Mouse (Mus musculus) hindbrain, embryonic 10.5 days (tissue): ENCODE results near the gene Mrgprg. TPM values are rescaled to one million over a fixed set of nuclear protein-coding genes. Genes with fewer than 3 reads are reported as not detected.

Source experiments
- DNase-seq: peaks from one replicate; pipeline ENCODE4 v3.0.0-alpha.2; 2017; ENCODE audit warnings: low spot score
- H3K27ac ChIP-seq: fragments of 300-500 bp; sonication (generic); 2 replicates; pipeline ENCODE4 v1.5.1; 2016; ENCODE audit warnings: mild to moderate bottlenecking, moderate library complexity
- H3K27me3 ChIP-seq: fragments of 300-500 bp; sonication (generic); 2 replicates; pipeline ENCODE4 v1.6.1; 2016; ENCODE audit warnings: mild to moderate bottlenecking; ENCODE audit not compliant: poor library complexity, insufficient read depth, severe bottlenecking
- H3K36me3 ChIP-seq: fragments of 300-500 bp; sonication (generic); 2 replicates; pipeline ENCODE4 v1.6.1; 2016; ENCODE audit warnings: mild to moderate bottlenecking, moderate library complexity
- H3K4me1 ChIP-seq: fragments of 300-500 bp; sonication (generic); replicated peaks from 2 replicates; pipeline ENCODE4 v1.6.1; 2016; ENCODE audit warnings: mild to moderate bottlenecking
- H3K4me3 ChIP-seq: fragments of 300-500 bp; sonication (generic); 2 replicates; pipeline ENCODE4 v1.5.1; 2016; ENCODE audit warnings: mild to moderate bottlenecking, moderate library complexity
- H3K9me3 ChIP-seq: fragments of 300-500 bp; sonication (generic); 2 replicates; pipeline ENCODE4 v1.6.1; 2016; ENCODE audit warnings: mild to moderate bottlenecking, moderate library complexity
- WGBS: fragments of 180-500 bp; shearing (Covaris S2); methylation state at CpG from one replicate; pipeline ENCODE4 v1.1.7; 2016; 5-methylcytosine and 5-hydroxymethylcytosine counted together
- polyA plus RNA-seq: library from polyadenylated mRNA; unstranded; fragments of >200 nt; fragmentation: Nextera tagmentation; extraction: Ambion mirVana; gene quantifications from 2 replicates; pipeline ENCODE4 v1.2.1, GENCODE M21; 2016

Mrgprg gene
- polyA plus RNA-seq, 1 experiment from 2014 or later, result not detected

- DNase-seq, result no peak
- H3K27ac ChIP-seq, result no peak overlapping the region
- WGBS, result 61% methylated on average over 1 of the region's 1 CpGs
- no peaks in the 10 kb centered on the region for H3K36me3 ChIP-seq
- H3K4me1 ChIP-seq, result no peaks in the 10 kb centered on the region
- no peaks in the 10 kb centered on the region for H3K9me3 ChIP-seq
- peaks cover 23% of the 10 kb centered on the region for H3K27me3 ChIP-seq
- H3K4me3 ChIP-seq, result no peak overlapping the region
Measured at GRCm38 (mm10) chr7:143769461-143769860, 2.7 kb upstream of the Mrgprg start.

- 82% methylated on average over 6 of the region's 6 CpGs for WGBS
- no peak overlapping the region for H3K27ac ChIP-seq
- H3K4me1 ChIP-seq, result no peaks in the 10 kb centered on the region
- no peaks in the 10 kb centered on the region for H3K36me3 ChIP-seq
- DNase-seq, result no peak
- no peaks in the 10 kb centered on the region for H3K9me3 ChIP-seq
- peaks cover 27% of the 10 kb centered on the region for H3K27me3 ChIP-seq
- no peak overlapping the region for H3K4me3 ChIP-seq
Measured at GRCm38 (mm10) chr7:143768267-143768666, 1.5 kb upstream of the Mrgprg start.

DNA sequence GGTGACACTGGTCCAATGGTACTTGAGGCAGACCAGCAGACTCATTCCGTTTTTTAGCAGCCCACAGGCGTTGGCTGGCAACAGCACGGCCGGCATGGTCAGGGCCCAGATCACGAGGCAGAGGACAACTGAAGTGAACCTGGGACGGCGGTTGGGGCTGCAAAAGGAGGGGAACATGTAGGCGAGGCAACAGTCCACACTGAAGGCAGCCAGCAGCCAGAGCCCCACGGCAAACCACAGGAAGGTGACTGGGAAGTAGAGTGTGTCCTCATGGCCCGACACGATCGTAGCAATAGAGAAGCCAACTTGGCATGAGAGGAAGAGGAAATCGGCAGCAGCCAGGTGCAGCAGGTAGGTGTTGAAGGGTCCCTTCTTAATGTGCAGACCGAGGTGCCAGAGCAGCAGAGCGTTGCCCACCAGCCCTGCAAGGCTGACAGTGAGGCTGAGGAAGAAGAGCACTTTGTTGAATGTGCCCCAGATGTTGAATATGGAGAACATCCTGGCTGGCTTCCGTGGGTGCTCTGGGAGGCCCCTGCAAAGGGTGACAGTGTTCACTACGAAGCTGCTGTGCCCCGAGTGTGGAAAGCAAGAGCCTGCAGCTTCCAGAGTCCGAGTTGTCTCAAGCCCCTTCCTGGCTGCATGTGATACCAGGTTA, 1.8 kb downstream of the Mrgprg start:
- WGBS, result 76% methylated on average over 19 of the region's 19 CpGs
- DNase-seq, result no peak
- Histone ChIP-seq H3K4me1 (no peaks in the 10 kb centered on the region), H3K36me3 (no peaks in the 10 kb centered on the region), H3K4me3 (no peak overlapping the region), H3K27me3 (peaks cover 27% of the 10 kb centered on the region), H3K27ac (no peak overlapping the region), H3K9me3 (no peaks in the 10 kb centered on the region)

DNA sequence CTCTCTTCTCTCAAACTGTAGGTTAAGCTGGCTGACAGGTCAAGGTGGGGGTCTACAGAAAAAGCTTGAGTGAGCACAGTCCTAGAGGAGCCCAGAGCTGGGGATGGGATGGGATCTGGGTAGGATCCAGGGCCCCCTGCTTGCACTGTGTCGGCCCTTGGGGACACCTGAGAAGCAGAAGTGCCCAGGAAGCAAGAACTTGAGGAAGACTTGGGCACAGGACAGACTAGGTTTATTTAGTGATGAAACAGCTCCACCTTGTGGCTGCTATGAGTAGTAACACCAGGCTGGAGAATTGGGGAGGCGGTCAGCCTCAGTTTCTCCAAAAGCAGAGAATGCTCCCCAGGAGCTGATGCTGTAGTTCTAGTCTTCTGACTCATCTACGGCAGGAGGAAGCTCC, 3.0 kb downstream of the Mrgprg start:
- no peak for DNase-seq
- WGBS, result 23% methylated on average over 3 of the region's 3 CpGs
- Histone ChIP-seq H3K9me3 (no peaks in the 10 kb centered on the region), H3K4me1 (no peaks in the 10 kb centered on the region), H3K4me3 (no peak overlapping the region), H3K36me3 (no peaks in the 10 kb centered on the region), H3K27ac (no peak overlapping the region), H3K27me3 (peaks cover 33% of the 10 kb centered on the region)

DNA sequence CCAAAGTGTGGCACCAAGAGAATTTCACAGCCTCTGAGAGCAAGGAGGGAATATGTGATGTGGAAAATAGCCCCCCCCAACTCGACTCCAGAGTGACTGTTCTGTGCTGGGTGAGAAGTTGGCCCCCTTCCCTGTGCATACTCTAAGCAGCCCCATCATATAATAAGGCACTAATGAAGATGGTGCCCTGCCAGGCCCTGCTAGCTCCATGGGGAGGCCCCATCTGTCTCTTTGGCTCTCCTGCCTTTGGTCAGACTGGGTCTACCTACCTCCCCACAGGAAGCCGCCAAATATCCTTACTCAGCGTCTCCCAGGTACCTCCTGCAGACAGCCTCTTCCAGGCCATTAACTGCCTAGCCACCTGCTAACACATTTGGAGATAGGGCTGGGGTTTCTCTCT, 7.8 kb downstream of the Mrgprg start:
- Histone ChIP-seq H3K36me3 (no peaks in the 10 kb centered on the region), H3K27me3 (peaks cover 51% of the 10 kb centered on the region), H3K4me3 (no peak overlapping the region), H3K9me3 (no peaks in the 10 kb centered on the region), H3K4me1 (peaks cover 15% of the 10 kb centered on the region), H3K27ac (no peak overlapping the region)
- no peak for DNase-seq
- WGBS, result 72% methylated on average over 3 of the region's 3 CpGs

GRCm38 (mm10) chr7:143757696-143758095, 9.1 kb downstream of the Mrgprg start:
- WGBS, result 79% methylated on average over 3 of the region's 3 CpGs

GRCm38 (mm10) chr7:143757027-143757390, 9.8 kb downstream of the Mrgprg start:
- Histone ChIP-seq H3K36me3 (no peaks in the 10 kb centered on the region), H3K4me1 (peaks cover 15% of the 10 kb centered on the region), H3K27ac (peak overlapping the region; percentile 59; the same call in 1 of the 2 replicates), H3K9me3 (no peaks in the 10 kb centered on the region), H3K4me3 (peak overlapping the region; percentile 56), H3K27me3 (peaks cover 58% of the 10 kb centered on the region)
- WGBS, result 3% methylated on average over 15 of the region's 15 CpGs
- DNase-seq, result peak; percentile 77

More at GRCm38 (mm10) chr7:143757696-143758095, 9.1 kb downstream of the Mrgprg start:
- H3K4me1 ChIP-seq, result peaks cover 15% of the 10 kb centered on the region
- no peak overlapping the region for H3K4me3 ChIP-seq
- no peaks in the 10 kb centered on the region for H3K9me3 ChIP-seq
- H3K36me3 ChIP-seq, result no peaks in the 10 kb centered on the region
- DNase-seq, result no peak
- peaks cover 57% of the 10 kb centered on the region for H3K27me3 ChIP-seq
- H3K27ac ChIP-seq, result no peak overlapping the region

GRCm38 (mm10) chr7:143756125-143757026, 10.4 kb downstream of the Mrgprg start, which contains the start of gene Osbpl5:
Osbpl5 (minus strand) TSS chr7:143756985.
- Histone ChIP-seq H3K9me3 (no peaks in the 10 kb centered on the region), H3K27ac (peak within 1 kb of the TSS; percentile 59; the same call in 1 of the 2 replicates), H3K4me1 (peaks cover 15% of the 10 kb centered on the region), H3K36me3 (no peaks in the 10 kb centered on the region), H3K4me3 (peak within 1 kb of the TSS; percentile 56), H3K27me3 (peaks cover 58% of the 10 kb centered on the region)
- WGBS, result 33% methylated on average over 22 of the region's 22 CpGs
- DNase-seq, result no peak

DNA sequence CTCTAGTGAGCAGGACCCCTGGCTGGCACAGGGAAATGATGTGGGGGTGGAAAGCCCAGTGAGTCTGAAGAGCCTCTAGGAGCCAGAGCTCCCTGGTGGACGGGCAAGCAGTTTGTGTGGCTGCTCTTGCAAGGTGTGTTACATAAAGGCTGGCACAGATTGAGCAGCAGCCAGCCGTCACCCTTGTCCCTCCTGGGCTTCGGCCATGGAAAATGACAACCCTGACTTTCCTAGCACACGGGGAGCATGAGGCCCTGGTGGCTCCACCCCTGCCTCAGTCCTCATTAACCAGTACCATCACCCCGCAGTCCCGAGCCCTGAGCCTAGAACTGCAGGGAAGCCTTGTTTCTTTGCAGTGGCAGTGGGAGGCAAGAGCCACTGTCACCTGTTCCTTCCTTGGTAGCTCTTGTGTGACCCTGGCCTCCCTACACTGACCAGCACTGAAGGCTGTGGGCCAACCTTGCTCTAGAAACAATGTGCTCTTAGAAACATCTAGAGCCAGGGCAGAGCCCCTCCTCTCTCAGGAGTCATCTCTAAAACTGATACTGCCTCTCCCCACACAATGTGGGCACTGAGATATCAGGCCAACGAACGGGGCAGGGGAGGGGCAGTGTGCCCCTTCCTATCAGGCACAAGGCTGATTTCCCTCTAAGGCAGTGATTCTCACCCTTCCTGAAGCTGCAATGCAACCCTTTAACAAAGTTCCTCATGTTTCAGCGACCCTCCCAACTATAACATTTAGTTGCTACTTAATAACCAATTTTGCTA, 11.3 kb downstream of the Mrgprg start:
- H3K27me3 ChIP-seq, result peaks cover 58% of the 10 kb centered on the region
- no peak for DNase-seq
- no peak overlapping the region for H3K4me3 ChIP-seq
- H3K36me3 ChIP-seq, result no peaks in the 10 kb centered on the region
- no peak overlapping the region for H3K27ac ChIP-seq
- no peaks in the 10 kb centered on the region for H3K9me3 ChIP-seq
- WGBS, result 77% methylated on average over 9 of the region's 9 CpGs
- H3K4me1 ChIP-seq, result peaks cover 15% of the 10 kb centered on the region

DNA sequence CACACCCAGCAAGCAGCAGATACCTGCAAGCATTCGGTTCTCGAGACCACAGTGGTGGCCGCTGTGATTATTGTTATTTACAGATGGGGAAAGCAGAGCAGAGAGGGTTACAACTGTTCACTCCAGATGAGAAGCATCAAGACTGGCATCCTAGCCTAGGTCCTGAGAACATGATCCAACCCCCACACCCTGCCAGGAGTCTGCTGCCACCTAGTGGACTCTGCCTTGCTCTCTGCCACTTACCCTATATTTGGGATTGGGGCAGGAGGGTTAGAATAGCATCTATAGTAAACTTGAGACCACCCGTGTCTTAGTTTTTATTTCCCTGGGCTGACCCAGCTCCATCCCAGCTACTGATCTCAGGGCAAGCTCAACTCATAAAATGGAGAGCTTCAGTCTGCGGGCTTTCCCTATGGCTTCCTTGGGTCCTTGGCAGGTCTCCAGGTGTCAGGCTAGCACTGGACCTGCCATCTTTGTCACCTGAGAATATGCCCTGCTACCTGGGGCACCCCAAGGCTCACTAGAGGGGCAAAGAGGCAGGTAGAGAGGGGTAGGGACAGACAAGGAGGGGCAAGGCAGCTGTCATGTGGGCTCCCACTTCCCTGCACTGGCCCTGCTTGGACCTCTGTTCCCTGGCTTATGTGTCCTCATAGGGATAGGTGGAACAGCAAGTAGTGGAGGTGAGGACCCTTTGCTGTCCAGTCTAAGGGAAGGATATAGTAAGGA, 12.6 kb downstream of the Mrgprg start:
- H3K36me3 ChIP-seq, result no peaks in the 10 kb centered on the region
- 49% methylated on average over 5 of the region's 5 CpGs for WGBS
- DNase-seq, result peak; percentile 57
- no peaks in the 10 kb centered on the region for H3K9me3 ChIP-seq
- H3K4me1 ChIP-seq, result peaks cover 18% of the 10 kb centered on the region
- no peak overlapping the region for H3K4me3 ChIP-seq
- H3K27me3 ChIP-seq, result peaks cover 56% of the 10 kb centered on the region
- no peak overlapping the region for H3K27ac ChIP-seq

- Histone ChIP-seq H3K27me3 (peaks cover 41% of the 10 kb centered on the region), H3K4me1 (peaks cover 31% of the 10 kb centered on the region), H3K36me3 (no peaks in the 10 kb centered on the region), H3K9me3 (no peaks in the 10 kb centered on the region), H3K4me3 (no peak overlapping the region), H3K27ac (no peak overlapping the region)
- 81% methylated on average over 3 of the region's 3 CpGs for WGBS
- DNase-seq, result no peak
Measured at GRCm38 (mm10) chr7:143752606-143753005, 14.2 kb downstream of the Mrgprg start.

DNA sequence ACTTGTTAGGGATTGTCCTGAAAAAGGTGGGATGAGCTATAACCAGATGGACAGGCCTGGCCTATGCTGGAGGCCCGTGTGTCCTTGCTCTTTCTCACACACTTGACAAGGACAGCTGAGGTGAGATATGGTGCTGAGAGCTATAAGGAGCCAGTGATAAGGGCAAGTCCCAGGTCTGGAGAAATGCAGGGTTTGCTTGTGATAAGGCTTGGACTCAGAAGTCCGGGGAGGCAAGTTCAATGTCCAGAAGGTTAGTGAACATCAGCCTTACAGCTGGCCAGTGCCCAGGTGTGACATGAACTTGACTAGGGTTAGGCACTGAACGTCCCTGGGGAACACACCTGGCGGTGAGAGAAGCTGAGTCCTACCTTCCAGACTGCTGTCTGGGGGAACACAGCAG, 14.7 kb downstream of the Mrgprg start:
- peaks cover 25% of the 10 kb centered on the region for H3K4me1 ChIP-seq
- no peak overlapping the region for H3K27ac ChIP-seq
- 71% methylated on average over 4 of the region's 4 CpGs for WGBS
- H3K4me3 ChIP-seq, result no peak overlapping the region
- no peaks in the 10 kb centered on the region for H3K9me3 ChIP-seq
- peaks cover 35% of the 10 kb centered on the region for H3K27me3 ChIP-seq
- no peaks in the 10 kb centered on the region for H3K36me3 ChIP-seq
- DNase-seq, result no peak
